Mouse (Mus musculus): ENCODE data around the gene Gm20605. TPM values are rescaled to one million over a fixed set of nuclear protein-coding genes. Genes with fewer than 3 reads are reported as not detected.
A peak's percentile ranks its signal among the peaks of the same experiment; 100 is the strongest.

Gm20605 gene
- polyA plus RNA-seq (2012; rRNA removed) = 16.2 and 24.0 TPM in 2 replicates

- peak; percentile 99 for DNase-seq (ENCODE audit: low read depth, low spot score)
- WGBS = under 1% methylated on average over 45 of the region's 46 CpGs
Observed at GRCm38 (mm10) chr5:137628498-137629305, at the start of gene Gm20605, which contains the start of the genes Fbxo24 and Lrch4. Gm20605 (plus strand) TSS chr5:137629175. Fbxo24 (minus strand) TSS chr5:137629002. Lrch4 (plus strand) TSS chr5:137629121.

GRCm38 (mm10) chr5:137580246-137580645 lies 48.7 kb upstream of the Gm20605 start:
- WGBS = 67% methylated on average over 6 of the region's 6 CpGs
- no peak for DNase-seq (ENCODE audit: low read depth, low spot score)

GRCm38 (mm10) chr5:137582702-137583101 lies 46.3 kb upstream of the Gm20605 start:
- DNase-seq (ENCODE audit: low read depth, low spot score) = no peak
- 43% methylated on average over 8 of the region's 8 CpGs for WGBS

GRCm38 (mm10) chr5:137583670-137584169 lies 45.3 kb upstream of the Gm20605 start:
- 16% methylated on average over 27 of the region's 27 CpGs for WGBS
- DNase-seq (ENCODE audit: low read depth, low spot score) = no peak

GRCm38 (mm10) chr5:137584976-137585375 lies 44.0 kb upstream of the Gm20605 start:
- 19% methylated on average over 8 of the region's 8 CpGs for WGBS
- DNase-seq (ENCODE audit: low read depth, low spot score) = no peak

GRCm38 (mm10) chr5:137590507-137590906 lies 38.5 kb upstream of the Gm20605 start:
- 75% methylated on average over 5 of the region's 5 CpGs for WGBS
- DNase-seq (ENCODE audit: low read depth, low spot score) = no peak

- 72% methylated on average over 7 of the region's 7 CpGs for WGBS
- DNase-seq (ENCODE audit: low read depth, low spot score) = no peak
Observed at GRCm38 (mm10) chr5:137595921-137596320, 33.1 kb upstream of the Gm20605 start.

- DNase-seq (ENCODE audit: low read depth, low spot score) = no peak
- 47% methylated on average over 30 of the region's 30 CpGs for WGBS
Observed at GRCm38 (mm10) chr5:137596601-137597261, 32.2 kb upstream of the Gm20605 start.

- no peak for DNase-seq (ENCODE audit: low read depth, low spot score)
- 88% methylated on average over 6 of the region's 6 CpGs for WGBS
Observed at GRCm38 (mm10) chr5:137597625-137598024, 31.4 kb upstream of the Gm20605 start.

- DNase-seq (ENCODE audit: low read depth, low spot score) = no peak
Observed at GRCm38 (mm10) chr5:137598100-137598826, 30.7 kb upstream of the Gm20605 start.

GRCm38 (mm10) chr5:137599600-137599999 lies 29.4 kb upstream of the Gm20605 start:
- DNase-seq (ENCODE audit: low read depth, low spot score) = no peak

More at GRCm38 (mm10) chr5:137598100-137598826, 30.7 kb upstream of the Gm20605 start:
- WGBS = 78% methylated on average over 2 of the region's 2 CpGs

GRCm38 (mm10) chr5:137600281-137600618 lies 28.7 kb upstream of the Gm20605 start:
- 3% methylated on average over 19 of the region's 19 CpGs for WGBS
- no peak for DNase-seq (ENCODE audit: low read depth, low spot score)

More at GRCm38 (mm10) chr5:137599600-137599999, 29.4 kb upstream of the Gm20605 start:
- WGBS = 58% methylated on average over 9 of the region's 9 CpGs

GRCm38 (mm10) chr5:137600619-137601364 lies 28.2 kb upstream of the Gm20605 start, which contains the start of gene Mospd3:
Mospd3 (minus strand) TSS chr5:137601058.
- WGBS = under 1% methylated on average over 41 of the region's 41 CpGs
- DNase-seq (ENCODE audit: low read depth, low spot score) = peak; percentile 99

- WGBS = under 1% methylated on average over 22 of the region's 22 CpGs
- DNase-seq (ENCODE audit: low read depth, low spot score) = no peak
Observed at GRCm38 (mm10) chr5:137601365-137601729, 27.6 kb upstream of the Gm20605 start.

- DNase-seq (ENCODE audit: low read depth, low spot score) = no peak
- 66% methylated on average over 26 of the region's 26 CpGs for WGBS
Observed at GRCm38 (mm10) chr5:137607860-137608653, 20.9 kb upstream of the Gm20605 start.

- WGBS = 57% methylated on average over 23 of the region's 23 CpGs
- DNase-seq (ENCODE audit: low read depth, low spot score) = no peak
Observed at GRCm38 (mm10) chr5:137608654-137609190, 20.3 kb upstream of the Gm20605 start.

GRCm38 (mm10) chr5:137609292-137609691 lies 19.7 kb upstream of the Gm20605 start:
- DNase-seq (ENCODE audit: low read depth, low spot score) = no peak
- WGBS = 62% methylated on average over 3 of the region's 3 CpGs

- WGBS = 72% methylated on average over 4 of the region's 4 CpGs
- no peak for DNase-seq (ENCODE audit: low read depth, low spot score)
Observed at GRCm38 (mm10) chr5:137610056-137610455, 18.9 kb upstream of the Gm20605 start.

Measured in large intestine, adult 2 months (tissue).